Mouse (Mus musculus): ENCODE results near the gene Serping1.
"Not testable (repeated sequence)": the region's sequence is repeated elsewhere in the genome, so short reads cannot be mapped to it uniquely, and the experiment has no call there.

Gene Serping1

GRCm38 (mm10) chr2:84740608-84741333, 34.5 kb downstream of the Serping1 start:
- in situ Hi-C loops (cut with MboI; ENCODE audit: low sequenced_read_pairs), result no loop called here

- in situ Hi-C loops (cut with MboI; ENCODE audit: low sequenced_read_pairs), result no loop called here
Measured at GRCm38 (mm10) chr2:84738271-84738911, 36.9 kb downstream of the Serping1 start.

- in situ Hi-C loops (cut with MboI; ENCODE audit: low sequenced_read_pairs), result no loop called here
Measured at GRCm38 (mm10) chr2:84737451-84737925, 37.8 kb downstream of the Serping1 start.

- in situ Hi-C loops (cut with MboI; ENCODE audit: low sequenced_read_pairs), result no loop called here
Measured at GRCm38 (mm10) chr2:84736312-84737161, 38.7 kb downstream of the Serping1 start.

GRCm38 (mm10) chr2:84735346-84735920, 39.8 kb downstream of the Serping1 start:
- in situ Hi-C loops (cut with MboI; ENCODE audit: low sequenced_read_pairs), result no loop called here

- in situ Hi-C loops (cut with MboI; ENCODE audit: low sequenced_read_pairs), result no loop called here
Measured at GRCm38 (mm10) chr2:84734919-84735318, 40.3 kb downstream of the Serping1 start.

- in situ Hi-C loops (cut with MboI; ENCODE audit: low sequenced_read_pairs), result no loop called here
Measured at GRCm38 (mm10) chr2:84734351-84734864, 40.8 kb downstream of the Serping1 start.

GRCm38 (mm10) chr2:84733579-84734300, 41.5 kb downstream of the Serping1 start, which contains the start of gene Ypel4:
Gene Ypel4, plus strand, starts transcription at chr2:84734058.
- in situ Hi-C loops (cut with MboI; ENCODE audit: low sequenced_read_pairs), result no loop called here

- in situ Hi-C loops (cut with MboI; ENCODE audit: low sequenced_read_pairs), result no loop called here
Measured at GRCm38 (mm10) chr2:84732394-84732793, 42.9 kb downstream of the Serping1 start.

- in situ Hi-C loops (cut with MboI; ENCODE audit: low sequenced_read_pairs), result no loop called here
Measured at GRCm38 (mm10) chr2:84731206-84731605, 44.0 kb downstream of the Serping1 start.

GRCm38 (mm10) chr2:84728191-84728590, 47.1 kb downstream of the Serping1 start:
- in situ Hi-C loops (cut with MboI; ENCODE audit: low sequenced_read_pairs), result not testable (repeated sequence)

GRCm38 (mm10) chr2:84727172-84727858, 47.9 kb downstream of the Serping1 start, which contains the start of gene Clp1:
Gene Clp1, minus strand, starts transcription at chr2:84727350.
- in situ Hi-C loops (cut with MboI; ENCODE audit: low sequenced_read_pairs), result no loop called here

GRCm38 (mm10) chr2:84726716-84727115, 48.5 kb downstream of the Serping1 start:
- in situ Hi-C loops (cut with MboI; ENCODE audit: low sequenced_read_pairs), result no loop called here

- in situ Hi-C loops (cut with MboI; ENCODE audit: low sequenced_read_pairs), result no loop called here
Measured at GRCm38 (mm10) chr2:84725770-84726169, 49.5 kb downstream of the Serping1 start.

GRCm38 (mm10) chr2:84723856-84724255, 51.4 kb downstream of the Serping1 start:
- in situ Hi-C loops (cut with MboI; ENCODE audit: low sequenced_read_pairs), result loop anchor here (25.0 kb wide), 1 partner anchor 313 kb away; the partner anchor contains the start of genes P2rx3, Ssrp1 and Tnks1bp1

- in situ Hi-C loops (cut with MboI; ENCODE audit: low sequenced_read_pairs), result loop anchor here (25.0 kb wide), 1 partner anchor 316 kb away; the partner anchor contains the start of genes P2rx3, Ssrp1 and Tnks1bp1
Measured at GRCm38 (mm10) chr2:84721182-84721581, 54.1 kb downstream of the Serping1 start.

GRCm38 (mm10) chr2:84720718-84721117, 54.5 kb downstream of the Serping1 start:
- in situ Hi-C loops (cut with MboI; ENCODE audit: low sequenced_read_pairs), result loop anchor here (25.0 kb wide), 1 partner anchor 317 kb away; the partner anchor contains the start of genes P2rx3, Ssrp1 and Tnks1bp1

GRCm38 (mm10) chr2:84717357-84717756, 57.9 kb downstream of the Serping1 start:
- in situ Hi-C loops (cut with MboI; ENCODE audit: low sequenced_read_pairs), result loop anchor here (25.0 kb wide), 1 partner anchor 320 kb away; the partner anchor contains the start of genes P2rx3, Ssrp1 and Tnks1bp1
